Mouse (Mus musculus): ENCODE results near the gene Rheb. TPM values are rescaled to one million over a fixed set of nuclear protein-coding genes. Genes with fewer than 3 reads are reported as not detected.

Gene Rheb
- polyA plus RNA-seq (2015; fragmentation: Nextera tagmentation; extraction: Ambion mirVana) = 201 and 202 TPM in 2 replicates

DNA sequence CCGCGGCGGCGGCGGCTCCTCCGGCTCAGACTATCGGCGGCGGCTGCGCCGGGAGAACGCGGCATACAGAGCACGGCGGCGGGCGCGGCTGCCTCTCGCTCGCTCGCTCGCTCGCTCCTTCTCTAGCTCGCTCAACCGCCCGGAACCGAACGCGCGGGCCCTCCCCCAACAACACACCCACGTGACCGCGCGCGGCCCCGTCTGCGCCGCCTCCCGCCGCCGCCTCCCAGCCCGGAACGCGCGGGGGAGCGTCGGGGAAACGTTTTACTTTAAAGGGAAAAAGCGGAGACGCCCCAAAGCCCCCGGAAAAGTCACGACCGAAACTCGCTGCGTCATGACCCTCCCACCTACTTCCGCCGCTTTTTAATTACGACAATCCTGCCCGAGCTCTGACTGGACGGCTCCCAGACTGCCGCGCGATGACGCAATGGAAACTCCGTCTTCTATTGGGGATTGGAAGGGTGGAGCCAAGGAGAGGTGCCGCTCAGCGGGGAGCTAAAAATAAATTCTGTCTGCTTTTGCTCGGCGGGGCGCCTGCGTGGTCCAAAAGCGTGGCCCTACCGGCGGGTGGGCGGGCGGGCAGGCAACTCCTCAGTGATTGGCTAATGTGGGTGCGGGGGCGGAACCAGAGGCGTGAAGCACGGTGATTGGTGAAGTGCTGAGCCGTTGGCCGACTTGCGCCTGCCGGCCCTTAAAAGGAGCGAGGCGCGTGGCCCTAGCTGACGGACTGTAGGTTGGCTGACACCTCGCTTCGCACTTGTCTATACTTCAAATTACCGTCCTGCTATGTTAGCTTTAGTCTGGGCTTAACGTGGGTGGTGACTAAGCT lies at the start of gene Rheb:
Gene Rheb, minus strand, starts transcription at position 351 of the 829 bp plus-strand sequence.
- H3K4me1 ChIP-seq = peaks cover 20% of the 10 kb centered on the region
- H3K9ac ChIP-seq = peak within 1 kb of the TSS; percentile 92
- H3K9me3 ChIP-seq = no peaks in the 10 kb centered on the region
- H3K4me2 ChIP-seq = peak within 1 kb of the TSS; percentile 91
- H3K27ac ChIP-seq = peak within 1 kb of the TSS; percentile 100
- H3K27me3 ChIP-seq = no peaks in the 10 kb centered on the region
- ATAC-seq (ENCODE audit: borderline replicate concordance, extremely low read depth, low FRiP score, low TSS enrichment) = peak; percentile 97
- WGBS = under 1% methylated on average over 89 of the region's 92 CpGs
- H3K36me3 ChIP-seq = no peaks in the 10 kb centered on the region
- peak within 1 kb of the TSS; percentile 98 for H3K4me3 ChIP-seq

DNA sequence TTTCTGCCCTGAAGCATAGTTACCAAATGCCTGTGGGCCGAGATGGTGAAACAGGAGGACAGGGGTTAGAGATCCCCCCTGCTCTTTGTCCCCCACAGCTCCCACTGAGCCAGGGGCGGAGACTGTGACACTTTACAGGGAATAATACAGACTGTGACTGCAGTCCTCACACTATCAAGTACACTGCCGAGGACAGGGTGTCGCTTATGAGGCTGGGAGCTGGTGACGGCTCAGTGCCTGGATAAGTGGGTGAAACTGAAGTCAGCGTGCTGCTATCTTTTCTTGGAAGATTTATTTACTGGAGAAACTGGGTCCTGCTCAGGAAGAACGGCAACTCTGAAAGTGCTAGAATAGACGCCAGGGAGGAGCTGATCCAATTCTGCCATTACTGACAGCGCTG lies 47.4 kb upstream of the Rheb start:
- H3K36me3 ChIP-seq = no peaks in the 10 kb centered on the region
- H3K4me2 ChIP-seq = no peak overlapping the region
- H3K4me3 ChIP-seq = no peak overlapping the region
- peak; percentile 31; the same call in 1 of the 2 replicates for ATAC-seq (ENCODE audit: borderline replicate concordance, extremely low read depth, low FRiP score, low TSS enrichment)
- H3K9ac ChIP-seq = no peak overlapping the region
- H3K27me3 ChIP-seq = no peaks in the 10 kb centered on the region
- H3K9me3 ChIP-seq = no peaks in the 10 kb centered on the region
- WGBS = 46% methylated on average over 9 of the region's 9 CpGs
- no peak overlapping the region for H3K27ac ChIP-seq
- H3K4me1 ChIP-seq = no peaks in the 10 kb centered on the region; the same call in 1 of the 2 replicates

DNA sequence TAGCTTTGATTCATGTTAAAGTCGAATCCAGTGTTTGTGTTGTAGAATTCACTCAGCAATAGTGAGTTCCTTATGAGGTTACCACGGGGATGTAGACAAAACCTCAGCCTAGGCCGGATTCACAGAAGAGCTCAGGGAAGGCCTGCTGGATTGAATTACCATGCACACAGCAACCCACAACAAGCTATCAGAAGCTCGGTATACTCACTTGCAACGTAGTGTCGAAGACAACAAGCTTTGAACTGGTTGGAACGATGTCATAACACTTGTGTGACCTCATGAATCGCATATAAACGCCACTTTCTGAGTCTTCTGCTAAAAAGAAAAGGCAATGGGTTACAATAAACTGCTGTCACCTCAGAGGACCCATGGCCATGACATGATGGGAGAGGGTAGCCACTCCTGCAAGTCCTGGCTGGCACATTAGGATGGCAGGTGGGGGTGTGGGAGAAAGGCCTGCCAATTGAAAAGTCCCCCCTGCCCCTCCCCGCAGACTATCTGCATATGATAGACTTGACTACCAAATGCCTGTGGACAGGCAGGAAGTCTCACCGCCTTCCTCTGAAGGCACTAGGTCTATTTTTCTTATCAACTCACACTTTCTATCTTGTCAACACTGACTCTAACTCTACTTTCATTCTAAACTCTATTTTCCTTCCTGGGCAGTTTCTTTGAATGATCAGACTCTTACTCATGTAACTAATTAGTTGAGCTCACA lies 46.6 kb upstream of the Rheb start:
- Histone ChIP-seq H3K27me3 (no peaks in the 10 kb centered on the region), H3K4me1 (no peaks in the 10 kb centered on the region; the same call in 1 of the 2 replicates), H3K4me3 (no peak overlapping the region), H3K4me2 (no peak overlapping the region), H3K9me3 (no peaks in the 10 kb centered on the region), H3K36me3 (no peaks in the 10 kb centered on the region), H3K27ac (no peak overlapping the region), H3K9ac (no peak overlapping the region)
- ATAC-seq (ENCODE audit: borderline replicate concordance, extremely low read depth, low FRiP score, low TSS enrichment) = no peak
- WGBS = 59% methylated on average over 11 of the region's 11 CpGs

DNA sequence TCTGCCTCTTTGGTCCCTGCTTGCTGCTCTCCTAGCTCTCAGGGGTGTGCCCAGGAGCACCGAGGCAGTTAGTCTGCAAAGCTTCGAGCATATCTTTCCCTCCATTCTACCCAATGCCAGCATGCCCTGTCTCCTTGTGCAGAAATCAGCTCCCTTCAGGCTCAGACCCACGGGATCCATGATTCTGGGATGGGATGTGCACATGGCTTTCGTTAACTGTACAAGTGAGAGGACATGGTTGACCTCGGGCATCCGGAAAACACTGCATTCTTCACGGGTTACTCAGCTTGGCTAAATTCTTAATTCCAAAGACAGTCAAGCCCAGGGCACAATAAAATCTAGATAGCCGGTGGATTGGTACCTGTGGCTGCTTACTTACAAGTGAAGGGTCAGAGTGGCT lies 44.8 kb upstream of the Rheb start:
- 85% methylated on average over 8 of the region's 8 CpGs for WGBS
- H3K36me3 ChIP-seq = no peaks in the 10 kb centered on the region

DNA sequence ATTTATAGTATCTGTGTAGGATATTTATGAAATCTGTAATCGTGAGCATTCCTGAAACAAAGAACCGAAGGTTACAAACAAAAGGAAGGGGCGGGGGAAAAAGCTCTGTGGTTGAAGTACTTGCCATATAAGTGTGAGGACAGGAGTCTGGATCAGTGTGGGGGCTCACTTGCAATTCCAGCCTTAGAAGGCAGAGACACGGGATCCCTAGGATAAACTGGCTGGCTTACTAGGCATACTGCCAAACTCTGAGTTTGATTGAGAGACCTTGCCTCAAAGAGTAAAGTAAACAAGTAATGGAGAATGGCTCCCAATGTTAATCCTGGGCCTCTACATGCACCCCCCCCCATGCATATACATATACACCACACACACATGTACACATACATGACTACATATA lies 36.3 kb upstream of the Rheb start:
- ATAC-seq (ENCODE audit: borderline replicate concordance, extremely low read depth, low FRiP score, low TSS enrichment) = no peak
- H3K36me3 ChIP-seq = peaks cover 3% of the 10 kb centered on the region; the same call in 1 of the 2 replicates
- no peaks in the 10 kb centered on the region for H3K27me3 ChIP-seq
- H3K4me2 ChIP-seq = no peak overlapping the region
- no peak overlapping the region for H3K27ac ChIP-seq
- no peaks in the 10 kb centered on the region for H3K9me3 ChIP-seq
- no peak overlapping the region for H3K4me3 ChIP-seq
- H3K4me1 ChIP-seq = no peaks in the 10 kb centered on the region
- 48% methylated on average over 4 of the region's 4 CpGs for WGBS
- H3K9ac ChIP-seq = no peak overlapping the region

More for the DNA sequence above, 44.8 kb upstream of the Rheb start:
- Histone ChIP-seq H3K9ac (no peak overlapping the region), H3K4me2 (no peak overlapping the region), H3K4me1 (no peaks in the 10 kb centered on the region; the same call in 1 of the 2 replicates), H3K27ac (no peak overlapping the region), H3K9me3 (no peaks in the 10 kb centered on the region), H3K4me3 (no peak overlapping the region), H3K27me3 (no peaks in the 10 kb centered on the region)
- no peak for ATAC-seq (ENCODE audit: borderline replicate concordance, extremely low read depth, low FRiP score, low TSS enrichment)

DNA sequence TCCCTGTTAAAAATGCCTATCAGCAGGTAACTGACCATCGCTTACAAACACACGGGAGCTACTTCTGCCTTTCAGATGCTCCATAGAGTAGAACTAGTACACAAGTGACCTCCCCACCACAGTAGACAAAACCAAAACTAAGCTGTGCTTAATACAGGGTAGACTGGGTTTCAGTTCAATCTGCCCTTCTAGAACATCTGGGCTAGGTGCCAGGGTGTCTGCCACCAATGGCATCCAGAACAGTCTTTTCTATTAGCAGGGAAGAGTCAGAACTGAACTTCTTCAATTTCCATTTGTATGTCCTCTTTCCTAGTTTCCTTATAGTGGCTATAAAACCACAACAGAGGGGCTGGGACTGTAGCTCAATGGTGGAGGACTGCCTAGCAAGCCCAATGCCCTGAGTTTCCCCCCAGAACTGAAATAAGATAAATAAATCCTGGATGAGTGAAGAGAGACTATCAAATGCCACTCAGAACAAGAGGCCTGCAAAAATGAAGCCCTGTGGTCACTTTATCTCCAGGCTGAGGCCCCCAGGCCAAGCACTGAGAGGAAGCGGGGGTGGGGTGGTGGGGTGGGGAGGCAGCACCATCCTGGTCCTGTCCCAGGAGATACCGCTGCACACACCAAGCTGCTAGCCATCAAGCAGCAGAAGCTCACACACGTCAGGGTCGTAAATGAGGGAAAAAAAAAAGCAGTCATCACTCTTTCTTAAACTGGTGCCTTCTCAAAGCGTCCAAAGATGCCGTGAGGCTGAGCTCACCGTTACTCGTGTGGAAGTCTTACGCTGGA lies 35.6 kb upstream of the Rheb start:
- WGBS = 54% methylated on average over 11 of the region's 11 CpGs
- Histone ChIP-seq H3K9me3 (no peaks in the 10 kb centered on the region), H3K4me3 (no peak overlapping the region), H3K27me3 (no peaks in the 10 kb centered on the region), H3K4me1 (no peaks in the 10 kb centered on the region), H3K27ac (no peak overlapping the region), H3K4me2 (no peak overlapping the region), H3K9ac (no peak overlapping the region), H3K36me3 (peaks cover 3% of the 10 kb centered on the region; the same call in 1 of the 2 replicates)
- no peak for ATAC-seq (ENCODE audit: borderline replicate concordance, extremely low read depth, low FRiP score, low TSS enrichment)

DNA sequence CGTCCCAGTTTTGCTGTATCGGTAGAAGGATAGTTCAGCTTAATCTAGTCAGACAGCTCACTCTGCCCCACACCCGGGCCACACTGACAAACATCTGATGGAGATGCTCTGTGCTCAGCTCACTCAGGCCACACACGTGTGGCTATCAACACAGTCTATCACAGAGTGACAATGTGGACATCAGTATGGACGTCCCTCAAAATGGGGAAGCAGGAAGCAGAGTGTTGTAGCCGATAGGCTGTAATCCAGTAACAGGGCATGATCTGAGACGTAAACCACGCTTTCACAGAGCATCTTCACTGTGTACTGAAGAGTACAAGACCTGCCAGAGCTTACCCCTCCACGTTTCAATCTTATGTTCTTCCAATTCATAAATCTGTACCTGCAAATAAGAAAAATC lies 34.2 kb upstream of the Rheb start:
- H3K27me3 ChIP-seq = no peaks in the 10 kb centered on the region
- H3K4me1 ChIP-seq = no peaks in the 10 kb centered on the region
- ATAC-seq (ENCODE audit: borderline replicate concordance, extremely low read depth, low FRiP score, low TSS enrichment) = no peak
- no peak overlapping the region for H3K4me2 ChIP-seq
- peaks cover 3% of the 10 kb centered on the region; the same call in 1 of the 2 replicates for H3K36me3 ChIP-seq
- no peak overlapping the region for H3K4me3 ChIP-seq
- WGBS = 83% methylated on average over 9 of the region's 9 CpGs
- H3K27ac ChIP-seq = no peak overlapping the region
- no peak overlapping the region for H3K9ac ChIP-seq
- no peaks in the 10 kb centered on the region for H3K9me3 ChIP-seq

DNA sequence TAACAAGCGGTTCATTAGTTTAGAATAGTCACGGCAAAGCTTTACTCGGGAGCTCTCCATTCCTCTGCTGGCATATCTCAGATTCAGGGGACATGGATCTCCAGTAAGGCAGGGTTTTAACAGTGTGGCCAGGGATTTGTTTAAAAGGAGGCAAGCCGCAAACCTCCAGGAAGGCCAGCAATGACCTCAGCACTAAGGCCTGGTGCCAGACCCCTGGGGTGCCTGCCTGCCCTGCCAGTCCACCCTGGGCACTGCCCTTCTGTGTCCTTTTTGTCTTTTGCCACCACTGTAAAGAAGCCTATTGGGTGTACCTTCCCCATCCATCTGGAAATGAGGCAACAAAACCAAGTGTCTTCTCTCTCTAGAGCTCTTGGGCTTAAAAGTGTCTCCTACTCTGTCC lies 31.7 kb upstream of the Rheb start:
- Histone ChIP-seq H3K27me3 (no peaks in the 10 kb centered on the region), H3K9ac (no peak overlapping the region), H3K27ac (no peak overlapping the region), H3K9me3 (no peaks in the 10 kb centered on the region), H3K4me3 (no peak overlapping the region), H3K36me3 (peaks cover 3% of the 10 kb centered on the region; the same call in 1 of the 2 replicates), H3K4me2 (no peak overlapping the region), H3K4me1 (peaks cover 6% of the 10 kb centered on the region; the same call in 1 of the 2 replicates)
- WGBS = 84% methylated on average over 4 of the region's 4 CpGs
- no peak for ATAC-seq (ENCODE audit: borderline replicate concordance, extremely low read depth, low FRiP score, low TSS enrichment)

DNA sequence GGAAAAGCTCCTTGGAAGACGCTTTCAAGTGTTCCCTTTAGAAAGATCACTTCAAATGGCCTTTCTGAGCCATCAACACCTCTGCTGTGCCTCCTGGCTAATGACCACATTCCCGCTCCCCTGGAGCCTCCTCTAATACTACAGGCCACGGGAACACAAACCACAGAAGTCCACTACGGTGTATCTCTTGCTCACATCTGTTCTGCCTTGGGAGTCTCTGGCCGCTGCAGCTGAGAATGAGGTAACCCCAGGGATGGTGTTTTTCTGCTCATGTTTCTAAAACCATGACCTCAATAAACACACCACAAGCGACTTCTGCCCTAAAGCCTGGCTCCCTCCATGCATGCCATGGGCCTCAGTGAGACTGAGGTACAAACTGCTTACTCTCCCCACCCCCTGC lies 30.8 kb upstream of the Rheb start:
- Histone ChIP-seq H3K9me3 (no peaks in the 10 kb centered on the region), H3K27ac (no peak overlapping the region), H3K4me2 (no peak overlapping the region), H3K9ac (no peak overlapping the region), H3K4me3 (no peak overlapping the region), H3K27me3 (no peaks in the 10 kb centered on the region), H3K36me3 (peaks cover 3% of the 10 kb centered on the region; the same call in 1 of the 2 replicates), H3K4me1 (peaks cover 6% of the 10 kb centered on the region; the same call in 1 of the 2 replicates)
- no peak for ATAC-seq (ENCODE audit: borderline replicate concordance, extremely low read depth, low FRiP score, low TSS enrichment)
- 58% methylated on average over 6 of the region's 6 CpGs for WGBS

DNA sequence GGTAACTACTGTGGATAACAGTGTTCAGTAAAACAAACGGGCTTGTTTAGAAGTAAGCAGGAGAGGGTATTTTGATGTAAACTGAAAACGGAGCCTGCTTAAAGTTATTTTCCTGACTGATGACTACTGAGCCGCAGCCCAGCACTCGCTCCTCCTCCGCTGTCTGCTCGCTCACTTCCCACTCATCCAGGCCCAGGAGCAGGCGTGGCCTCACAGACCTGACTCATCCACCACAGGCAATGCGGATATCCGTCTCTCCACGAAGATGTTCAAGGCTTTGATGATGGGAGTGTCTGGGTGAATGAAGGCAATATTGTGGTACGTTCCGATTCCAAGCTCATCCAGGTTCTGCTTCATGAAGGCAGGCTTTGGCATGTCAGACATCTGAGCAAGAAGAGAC lies 28.9 kb upstream of the Rheb start:
- peaks cover 6% of the 10 kb centered on the region; the same call in 1 of the 2 replicates for H3K4me1 ChIP-seq
- no peak overlapping the region for H3K4me2 ChIP-seq
- no peak overlapping the region for H3K27ac ChIP-seq
- no peak overlapping the region for H3K9ac ChIP-seq
- H3K9me3 ChIP-seq = no peaks in the 10 kb centered on the region
- no peak for ATAC-seq (ENCODE audit: borderline replicate concordance, extremely low read depth, low FRiP score, low TSS enrichment)
- H3K36me3 ChIP-seq = 0 out of 2 replicates have a peak, but pooled peaks cover 3% of the 10 kb centered on the region
- 76% methylated on average over 12 of the region's 12 CpGs for WGBS
- H3K27me3 ChIP-seq = no peaks in the 10 kb centered on the region
- no peak overlapping the region for H3K4me3 ChIP-seq

DNA sequence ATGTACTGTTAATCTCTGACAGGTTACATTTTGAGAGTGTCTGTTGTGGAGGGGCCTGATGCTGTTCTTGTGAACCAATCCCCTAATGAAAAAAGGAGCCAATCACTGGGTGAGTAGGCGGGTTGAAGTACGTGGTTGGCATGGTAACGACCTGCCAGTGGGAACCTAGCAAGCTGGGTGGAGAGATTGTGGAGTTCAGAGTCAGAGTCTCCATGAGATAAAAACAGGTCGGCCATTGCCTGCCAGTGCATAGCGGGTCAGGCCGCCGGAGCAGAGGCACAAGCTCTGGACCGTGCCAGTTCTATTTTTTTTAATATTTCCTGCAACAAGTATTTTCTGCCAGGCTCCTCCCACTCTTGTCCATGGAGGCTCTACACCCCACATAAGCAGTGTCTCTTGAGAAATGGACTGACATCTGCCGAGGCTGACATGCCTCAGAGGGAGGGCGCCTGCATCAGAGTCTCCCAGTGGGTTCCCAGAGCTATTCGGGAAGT lies 27.4 kb upstream of the Rheb start:
- no peaks in the 10 kb centered on the region for H3K9me3 ChIP-seq
- no peak overlapping the region for H3K9ac ChIP-seq

More for the DNA sequence above, 27.4 kb upstream of the Rheb start:
- Histone ChIP-seq H3K4me2 (peak overlapping the region; percentile 8; the same call in 1 of the 2 replicates), H3K4me1 (peaks cover 6% of the 10 kb centered on the region; the same call in 1 of the 2 replicates), H3K36me3 (0 out of 2 replicates have a peak, but pooled peaks cover 7% of the 10 kb centered on the region), H3K4me3 (no peak overlapping the region), H3K27ac (no peak overlapping the region), H3K27me3 (no peaks in the 10 kb centered on the region)
- WGBS = 49% methylated on average over 11 of the region's 11 CpGs
- peak; percentile 63; the same call in 1 of the 2 replicates for ATAC-seq (ENCODE audit: borderline replicate concordance, extremely low read depth, low FRiP score, low TSS enrichment)

All from lung, embryonic 15.5 days (tissue).